Mouse (Mus musculus) urinary bladder, adult 18-20 months (tissue): ENCODE measurements around the gene Mid1.

Source experiments
- DNase-seq, 2 experiments: peaks; one replicate each; pipeline ENCODE4 v3.0.0; 2022; ENCODE audit warnings: low spot score in 2 of 2, mixed read lengths in 2 of 2

Gene Mid1

DNA sequence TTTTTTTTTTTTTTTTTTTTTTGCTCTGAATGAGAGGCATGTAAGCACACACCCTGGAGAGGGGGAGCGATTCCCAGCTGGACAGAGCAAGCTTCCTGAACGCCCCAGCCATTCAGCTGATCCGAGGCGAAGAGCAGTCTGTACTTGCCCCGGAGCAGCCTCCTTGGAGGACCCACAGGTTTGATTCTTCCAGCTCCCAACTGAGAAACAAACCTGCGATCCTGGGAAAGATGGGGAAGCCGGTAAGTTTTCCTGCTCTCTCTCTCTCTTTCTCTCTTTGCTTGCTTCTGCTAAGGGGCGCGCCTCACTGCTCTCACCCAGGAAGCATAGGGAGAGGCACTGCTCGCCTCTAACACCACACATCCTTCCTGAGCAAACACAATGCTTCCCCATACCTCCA is at the start of gene Mid1:
Gene Mid1 (plus strand): TSS at position 69 of the 400 bp plus-strand sequence.
- DNase-seq, result peak; percentile 6 to 28

- no peak for DNase-seq
Observed at GRCm38 (mm10) chrX:169673056-169673455, 11.9 kb upstream of the Mid1 start.

GRCm38 (mm10) chrX:169676313-169676712 is 8.7 kb upstream of the Mid1 start:
- DNase-seq, result no peak

- no peak for DNase-seq
Observed at GRCm38 (mm10) chrX:169685731-169686130, 732 bp downstream of the Mid1 start.

GRCm38 (mm10) chrX:169691217-169691616 is 6.2 kb downstream of the Mid1 start:
- no peak for DNase-seq

DNA sequence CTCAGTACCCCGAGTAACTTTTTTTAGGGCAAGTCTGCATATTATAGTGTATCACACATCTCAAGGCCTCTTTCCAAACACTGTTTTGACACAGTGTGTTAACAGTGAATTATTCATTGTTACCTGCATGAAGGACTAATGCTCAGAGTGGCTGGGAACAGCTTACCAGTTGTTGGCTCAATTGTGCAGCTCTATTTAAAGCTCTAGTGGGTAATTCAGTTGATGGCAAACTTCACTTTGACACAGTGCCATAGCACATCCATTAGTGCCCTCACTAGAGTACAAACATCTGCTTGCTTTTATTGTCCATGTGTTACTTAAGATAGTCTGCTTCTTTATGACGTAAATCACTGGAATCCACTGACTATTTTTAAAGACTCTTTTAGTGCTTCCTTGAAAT is 6.7 kb downstream of the Mid1 start:
- no peak for DNase-seq

- DNase-seq, result no peak
Observed at GRCm38 (mm10) chrX:169692225-169692909, 7.4 kb downstream of the Mid1 start.

DNA sequence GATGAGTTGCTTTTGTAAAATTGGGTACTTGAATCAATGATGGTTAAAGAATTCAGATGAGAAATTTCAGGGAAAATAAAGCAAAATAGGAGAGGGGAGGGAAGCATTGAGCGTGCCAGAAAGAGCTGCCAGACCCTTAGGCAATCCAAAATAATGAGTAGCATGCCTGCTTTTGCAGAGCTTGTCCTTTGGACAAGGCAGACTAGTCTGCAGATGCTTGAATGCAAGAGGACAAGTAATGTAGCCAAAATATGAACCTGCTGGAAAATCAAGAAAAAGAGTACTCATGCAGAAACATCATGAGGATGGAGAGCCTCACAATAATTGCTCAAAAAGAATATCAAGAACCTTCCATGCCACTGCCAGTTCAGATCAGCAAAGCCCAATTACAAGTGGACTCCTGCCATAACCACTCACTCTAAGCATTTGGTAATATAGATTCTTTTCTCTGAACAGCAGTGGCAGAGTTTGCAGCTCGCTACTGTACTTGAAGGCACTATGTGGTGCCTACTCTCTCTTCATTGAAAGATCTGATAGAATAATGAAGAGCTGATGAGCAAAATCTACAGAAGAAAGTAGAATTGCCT is 19.1 kb downstream of the Mid1 start:
- DNase-seq, result no peak

GRCm38 (mm10) chrX:169723511-169723910 is 38.5 kb downstream of the Mid1 start:
- DNase-seq, result peak in 1 of 2 experiments; percentile 11

DNA sequence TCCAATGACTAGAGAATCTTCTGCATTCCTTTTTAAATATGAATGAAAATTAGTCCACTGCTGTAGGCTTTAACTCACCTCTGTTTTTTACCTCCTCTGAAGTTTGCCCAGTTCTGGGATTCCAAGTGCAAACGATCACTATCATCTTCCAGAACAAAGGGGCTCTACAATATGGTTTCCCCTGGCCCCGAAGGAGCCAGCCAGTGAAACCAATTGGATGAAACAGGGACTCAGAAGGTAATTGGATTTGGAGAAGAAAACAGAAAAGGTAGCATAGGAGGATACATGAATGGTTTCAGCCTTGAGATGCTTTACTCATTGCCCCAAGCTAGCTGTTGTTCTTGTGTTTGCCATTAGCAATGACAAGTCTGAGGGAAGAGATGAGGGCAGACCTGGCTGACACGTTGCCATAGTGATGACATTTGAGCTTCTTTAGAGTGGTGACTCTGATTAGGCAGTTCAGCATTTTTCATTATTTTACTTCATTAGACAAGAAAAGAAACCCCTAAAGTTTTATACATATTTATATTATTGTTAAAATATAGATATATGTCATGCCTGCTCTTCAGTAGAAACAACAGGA is 50.5 kb downstream of the Mid1 start:
- no peak for DNase-seq

GRCm38 (mm10) chrX:169758001-169758400 is 73.0 kb downstream of the Mid1 start:
- DNase-seq, result no peak

GRCm38 (mm10) chrX:169779535-169779934 is 94.5 kb downstream of the Mid1 start, which contains the start of gene 4933400A11Rik:
4933400A11Rik (minus strand) TSS chrX:169779635.
- DNase-seq, result no peak

GRCm38 (mm10) chrX:169789702-169790101 is 104.7 kb downstream of the Mid1 start:
- DNase-seq, result no peak

- no peak for DNase-seq
Observed at GRCm38 (mm10) chrX:169792879-169793278, 107.9 kb downstream of the Mid1 start.

DNA sequence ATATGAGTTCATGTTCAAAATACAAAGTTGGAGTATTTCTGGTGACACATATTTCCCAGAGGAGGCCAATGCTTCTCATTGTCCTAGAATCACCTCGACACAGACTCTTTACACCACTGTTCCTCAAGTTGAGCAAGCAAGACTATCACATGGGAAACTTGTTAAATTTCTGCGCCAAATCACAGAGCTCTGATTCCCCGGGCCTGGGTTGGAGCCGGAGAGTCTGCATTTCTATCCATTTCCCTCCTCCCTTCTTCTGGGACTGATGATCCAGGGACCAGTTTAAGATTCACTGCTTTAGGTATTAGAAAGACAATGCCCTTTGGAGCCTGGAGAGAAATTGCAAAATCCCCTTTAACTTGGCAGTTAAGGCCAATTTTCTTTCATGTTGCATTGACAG is 109.4 kb downstream of the Mid1 start:
- DNase-seq, result no peak

GRCm38 (mm10) chrX:169794831-169795311 is 109.9 kb downstream of the Mid1 start:
- DNase-seq, result no peak

- no peak for DNase-seq
Observed at GRCm38 (mm10) chrX:169797148-169797547, 112.1 kb downstream of the Mid1 start.

DNA sequence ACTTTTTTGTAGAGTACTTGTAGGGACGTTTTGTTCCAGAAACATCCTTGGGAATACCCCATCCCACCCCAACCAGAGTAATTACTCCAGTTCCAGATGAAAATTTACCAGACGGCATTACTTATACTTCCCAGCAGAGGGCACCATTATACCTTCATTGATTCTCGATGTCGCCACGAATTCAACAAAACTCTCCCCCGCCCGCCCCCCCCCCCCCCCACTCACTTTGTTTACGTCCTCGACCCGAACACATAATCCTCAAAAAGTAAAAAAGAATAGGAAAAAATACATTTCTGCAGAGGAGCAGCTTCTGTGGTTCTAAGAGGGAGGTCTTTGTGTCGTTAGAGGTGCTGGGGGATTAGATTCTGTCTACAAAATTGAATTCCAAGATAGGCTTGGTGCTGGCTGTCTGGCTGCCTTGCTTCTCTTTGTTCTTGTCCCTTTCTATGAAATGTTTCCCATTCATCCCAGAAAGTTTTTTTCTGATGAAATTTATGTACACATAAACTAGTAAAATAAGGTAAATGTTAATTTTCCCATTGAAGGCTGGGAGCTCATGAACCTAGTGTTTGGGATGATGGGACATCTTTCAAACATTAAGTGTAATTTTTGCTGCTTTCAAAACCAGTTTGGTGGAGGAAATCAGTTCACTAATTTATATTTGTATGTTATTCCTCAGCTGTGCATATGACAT is 114.1 kb downstream of the Mid1 start:
- no peak for DNase-seq

GRCm38 (mm10) chrX:169800238-169800637 is 115.2 kb downstream of the Mid1 start:
- DNase-seq, result no peak

- no peak for DNase-seq
Observed at GRCm38 (mm10) chrX:169805791-169806190, 120.8 kb downstream of the Mid1 start.

DNA sequence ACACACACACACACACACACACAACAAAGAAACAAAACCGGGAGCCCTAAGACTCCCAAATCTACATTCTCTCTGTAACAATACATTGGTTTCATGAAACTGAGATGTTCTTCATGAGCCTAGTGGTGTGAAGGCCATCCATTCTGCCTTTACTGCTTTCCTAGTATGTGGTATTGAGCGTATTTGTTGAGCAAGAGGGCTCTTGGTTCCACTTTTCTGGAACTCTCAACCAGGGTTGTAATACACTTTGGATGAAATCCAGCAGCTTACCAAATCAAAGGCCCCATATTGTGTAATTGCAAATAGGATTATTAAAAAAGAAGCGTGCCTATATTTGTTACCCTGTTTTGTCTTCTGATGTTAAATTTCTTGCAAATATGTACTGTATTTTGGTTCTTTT is 122.7 kb downstream of the Mid1 start:
- no peak for DNase-seq

DNA sequence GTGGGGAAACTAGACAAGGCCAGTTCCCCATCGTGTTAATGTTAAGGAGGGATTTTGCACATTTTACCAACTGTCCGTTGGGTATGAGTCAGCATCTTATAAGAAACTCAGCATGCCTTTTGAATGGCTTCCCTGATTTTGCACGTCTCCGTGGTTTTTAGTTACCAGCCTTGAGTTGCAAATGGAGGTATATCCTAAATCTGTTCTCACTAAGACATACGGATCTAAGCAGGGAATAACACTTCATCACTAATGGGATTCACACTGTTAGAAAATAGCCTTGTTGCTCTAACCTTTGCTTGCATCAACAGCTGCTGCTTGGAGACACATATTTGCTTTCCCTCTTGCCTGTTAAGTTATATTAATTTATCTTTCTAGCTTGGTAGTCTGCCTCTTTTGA is 126.3 kb downstream of the Mid1 start:
- DNase-seq, result no peak
